Mouse (Mus musculus): ENCODE data around the gene Kif26b.

Gene Kif26b

GRCm38 (mm10) chr1:178542415-178542814 lies 13.5 kb downstream of the Kif26b start:
- DNase-seq, result no peak

GRCm38 (mm10) chr1:178542990-178543944 lies 14.3 kb downstream of the Kif26b start:
- no peak for DNase-seq

- no peak for DNase-seq
Measured at GRCm38 (mm10) chr1:178544585-178544984, 15.7 kb downstream of the Kif26b start.

GRCm38 (mm10) chr1:178549576-178549975 lies 20.7 kb downstream of the Kif26b start:
- DNase-seq, result no peak

- no peak for DNase-seq
Measured at GRCm38 (mm10) chr1:178550477-178551047, 21.6 kb downstream of the Kif26b start.

- DNase-seq, result no peak
Measured at GRCm38 (mm10) chr1:178552278-178552897, 23.5 kb downstream of the Kif26b start.

- no peak for DNase-seq
Measured at GRCm38 (mm10) chr1:178552898-178553284, 24.0 kb downstream of the Kif26b start.

- no peak for DNase-seq
Measured at GRCm38 (mm10) chr1:178556226-178556625, 27.3 kb downstream of the Kif26b start.

- no peak for DNase-seq
Measured at GRCm38 (mm10) chr1:178560043-178560442, 31.1 kb downstream of the Kif26b start.

- DNase-seq, result no peak
Measured at GRCm38 (mm10) chr1:178563834-178564233, 34.9 kb downstream of the Kif26b start.

GRCm38 (mm10) chr1:178564800-178565199 lies 35.9 kb downstream of the Kif26b start:
- no peak for DNase-seq

GRCm38 (mm10) chr1:178568551-178569545 lies 39.9 kb downstream of the Kif26b start:
- DNase-seq, result no peak

- DNase-seq, result no peak
Measured at GRCm38 (mm10) chr1:178571009-178571408, 42.1 kb downstream of the Kif26b start.

GRCm38 (mm10) chr1:178571885-178572444 lies 43.0 kb downstream of the Kif26b start:
- no peak for DNase-seq

GRCm38 (mm10) chr1:178573406-178574032 lies 44.6 kb downstream of the Kif26b start:
- no peak for DNase-seq

GRCm38 (mm10) chr1:178575706-178576105 lies 46.8 kb downstream of the Kif26b start:
- no peak for DNase-seq

GRCm38 (mm10) chr1:178576926-178577325 lies 48.0 kb downstream of the Kif26b start:
- no peak for DNase-seq

- no peak for DNase-seq
Measured at GRCm38 (mm10) chr1:178585366-178586020, 56.6 kb downstream of the Kif26b start.

GRCm38 (mm10) chr1:178590229-178591171 lies 61.6 kb downstream of the Kif26b start:
- no peak for DNase-seq

- no peak for DNase-seq
Measured at GRCm38 (mm10) chr1:178597113-178597512, 68.2 kb downstream of the Kif26b start.
